Mouse (Mus musculus): Measurements from ENCODE around the gene Agk.

Agk gene

DNA sequence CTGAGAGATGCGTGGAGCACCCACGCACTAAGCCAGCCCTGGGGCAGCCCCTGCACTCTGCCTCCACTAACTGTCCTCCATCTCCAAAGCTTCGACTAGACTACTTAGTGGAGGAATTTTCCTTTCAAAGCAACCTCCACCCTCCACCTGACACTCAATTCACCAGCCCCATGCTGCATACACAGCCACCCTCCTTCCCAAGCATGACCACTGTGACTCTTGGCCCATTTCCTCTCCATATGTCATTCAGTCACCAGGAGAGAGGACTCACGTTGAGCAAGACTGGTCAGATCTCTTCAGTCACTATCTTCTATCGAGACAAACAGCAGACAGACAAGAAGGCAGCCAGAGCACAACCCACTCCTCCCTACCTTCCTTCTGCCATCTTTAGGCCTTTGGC is 88.1 kb downstream of the Agk start:
- in situ Hi-C loops (cut with MboI), result no loop called here

DNA sequence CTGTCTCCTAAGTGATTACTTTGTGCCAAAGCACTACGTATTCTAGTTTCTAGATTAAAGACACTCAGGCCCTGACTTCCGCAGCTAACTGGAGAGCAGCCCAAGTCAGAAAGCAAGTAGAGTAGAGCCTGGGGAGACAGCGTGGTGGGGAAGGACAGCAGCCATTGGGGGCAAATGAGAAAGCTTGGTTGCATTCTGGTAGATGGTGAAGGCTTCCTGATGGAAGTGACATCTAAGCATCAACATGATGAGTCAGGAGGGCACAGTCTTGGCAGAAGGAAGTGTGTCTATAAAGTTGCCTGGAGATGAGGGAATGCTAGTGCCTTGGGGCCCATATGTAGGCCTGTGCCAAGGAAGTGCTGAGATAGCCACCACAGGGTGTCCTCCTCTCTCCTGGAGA is 88.6 kb downstream of the Agk start:
- in situ Hi-C loops (cut with MboI), result no loop called here

DNA sequence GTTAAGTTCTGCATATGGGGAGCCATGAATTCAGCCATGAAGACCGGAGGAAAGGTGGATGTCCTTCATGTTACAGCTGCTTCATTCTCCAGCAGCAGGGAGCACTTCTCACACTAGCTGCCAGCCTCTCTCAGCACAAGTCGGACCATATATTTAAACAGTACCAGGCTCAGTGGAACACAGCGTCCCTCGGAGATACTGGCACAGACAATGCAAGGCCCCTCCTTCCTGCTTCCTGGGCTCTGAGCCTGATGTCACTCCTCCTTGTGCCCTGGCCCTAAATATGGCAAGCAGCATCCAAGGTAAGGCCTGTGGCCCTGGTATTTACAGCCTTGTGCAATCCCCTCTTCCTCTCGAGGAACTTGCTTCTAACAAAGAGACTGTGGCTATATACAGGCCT is 90.8 kb downstream of the Agk start:
- in situ Hi-C loops (cut with MboI), result no loop called here

DNA sequence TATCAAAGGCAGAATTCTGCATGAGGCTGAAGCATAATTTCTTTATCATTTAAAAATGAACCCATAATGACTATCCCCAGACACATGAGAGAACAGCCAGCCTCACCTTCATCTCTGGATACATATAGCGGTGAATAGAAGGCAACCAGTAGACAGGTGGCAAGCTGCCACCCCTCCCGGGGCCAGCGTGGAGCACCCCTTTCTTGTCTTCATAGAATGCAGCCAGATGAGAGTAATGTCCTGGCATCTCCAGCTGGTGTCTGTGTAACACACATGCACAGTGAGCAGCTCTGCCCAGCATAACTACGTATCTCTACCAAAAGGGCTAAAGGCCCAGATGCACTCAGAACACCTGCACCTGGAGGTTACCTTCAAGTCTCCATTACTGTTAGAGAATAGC is 93.4 kb downstream of the Agk start:
- in situ Hi-C loops (cut with MboI), result no loop called here

DNA sequence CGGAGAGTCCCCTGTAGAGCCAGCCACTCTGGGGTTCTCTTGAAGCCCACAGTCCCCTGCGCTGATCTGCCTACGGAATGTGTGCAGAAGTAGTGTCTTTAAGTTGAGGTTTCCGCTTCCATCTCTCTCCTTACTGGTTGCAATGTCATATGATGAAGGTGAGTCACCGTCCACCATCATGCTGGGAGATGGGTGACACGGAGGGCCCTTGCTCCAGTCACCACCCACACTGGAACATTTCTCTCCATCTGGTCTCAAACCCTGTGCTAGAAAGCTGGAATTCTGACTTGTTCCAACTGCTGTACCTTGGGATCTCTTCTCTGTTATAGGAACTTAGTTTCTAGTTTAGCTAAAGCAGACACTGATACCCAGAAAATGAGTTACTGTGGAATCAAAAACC is 96.1 kb downstream of the Agk start:
- in situ Hi-C loops (cut with MboI), result no loop called here

DNA sequence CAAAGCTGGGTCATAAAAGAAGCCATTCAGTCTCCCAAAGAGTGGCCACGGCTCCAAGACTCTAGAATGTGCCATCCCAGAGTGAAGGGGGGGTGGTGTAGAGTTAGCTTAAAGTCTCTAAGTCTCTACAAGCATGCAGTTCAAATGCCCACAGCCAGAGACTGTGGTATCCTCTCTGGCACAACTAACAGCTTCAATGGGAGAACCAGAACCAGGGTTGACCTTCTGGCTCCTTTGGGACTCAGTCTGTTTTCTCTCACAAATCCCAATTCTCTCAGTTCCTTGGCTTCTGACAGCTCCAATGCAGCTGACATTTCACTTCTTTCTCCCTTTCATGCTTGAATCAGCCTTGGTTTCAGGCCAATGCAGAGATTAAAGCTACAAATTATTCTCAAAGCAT is 98.0 kb downstream of the Agk start:
- in situ Hi-C loops (cut with MboI), result no loop called here

DNA sequence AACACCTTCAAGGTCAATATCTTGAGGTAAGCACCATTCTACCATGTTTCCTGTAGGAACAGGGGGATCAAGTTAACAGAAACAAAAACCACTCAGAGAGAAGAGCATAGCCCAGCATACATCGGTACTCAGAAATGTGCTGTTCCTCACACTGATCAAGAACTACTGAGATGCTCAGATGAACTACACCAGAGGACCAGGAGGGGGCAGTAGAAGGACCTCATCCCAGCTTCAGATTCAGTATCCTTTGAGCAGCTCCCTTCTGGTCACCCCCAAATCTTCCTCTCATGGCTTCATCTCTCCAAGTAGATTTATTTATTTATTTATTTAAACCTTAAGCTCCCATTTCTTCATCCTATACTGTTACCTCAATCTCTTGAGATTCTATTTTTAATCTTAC is 98.8 kb downstream of the Agk start:
- in situ Hi-C loops (cut with MboI), result no loop called here

DNA sequence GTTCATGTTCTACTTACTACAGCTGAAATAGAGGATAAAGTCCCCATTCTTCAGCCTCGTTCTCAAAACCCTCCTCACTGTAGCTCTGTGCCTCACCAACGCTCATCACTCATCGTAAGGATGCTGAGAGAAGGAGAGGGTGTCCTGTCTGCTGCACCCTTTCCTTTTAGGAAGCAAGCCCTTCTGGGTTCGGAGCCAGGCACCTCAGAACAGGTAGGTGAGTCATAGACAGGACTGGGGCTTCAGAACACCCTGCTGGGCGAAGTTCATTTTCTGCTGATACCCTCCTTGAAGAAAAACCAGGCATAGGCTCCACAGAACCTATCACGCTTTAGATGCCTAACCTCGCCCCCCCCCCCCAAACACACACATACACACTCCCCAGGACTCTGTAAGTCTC is 102.5 kb downstream of the Agk start:
- in situ Hi-C loops (cut with MboI), result no loop called here

DNA sequence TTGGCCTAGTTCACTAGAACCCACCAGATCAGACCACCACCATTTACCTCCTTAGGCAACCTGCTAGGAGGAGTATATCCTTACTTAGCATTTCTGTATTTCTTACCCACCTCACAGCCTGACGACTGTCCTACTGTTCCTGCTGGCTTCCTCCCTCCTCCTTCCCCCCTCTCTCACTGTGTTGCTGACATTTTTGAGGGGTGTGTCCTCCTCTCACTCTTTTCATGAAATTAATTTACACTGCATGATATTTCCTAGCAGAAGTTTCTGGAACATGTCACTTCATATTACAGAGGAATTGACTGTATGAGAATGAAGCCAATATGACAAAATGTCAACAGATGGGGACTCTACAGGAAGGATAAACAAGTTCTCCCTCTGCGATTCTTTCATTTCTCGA is 103.7 kb downstream of the Agk start:
- in situ Hi-C loops (cut with MboI), result no loop called here

DNA sequence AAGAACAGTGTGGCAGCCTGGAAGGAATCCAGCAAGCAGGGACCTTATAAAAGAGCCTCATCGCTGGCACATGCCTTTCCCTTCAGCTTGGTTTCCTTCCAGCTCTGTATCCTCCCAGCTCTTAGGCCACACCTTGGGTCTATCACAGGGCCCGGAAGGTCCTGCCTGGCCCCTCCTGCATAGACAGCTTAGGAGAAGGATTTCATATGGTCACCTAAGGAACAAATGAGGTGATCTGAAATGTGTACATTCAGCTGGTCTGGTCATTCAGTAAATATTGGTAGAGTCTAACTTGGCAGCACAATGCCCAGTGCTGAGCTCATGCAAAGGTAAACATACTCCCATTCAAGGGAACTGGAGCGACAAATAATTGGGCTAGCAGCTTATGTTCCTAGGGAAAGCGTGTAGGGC is 104.6 kb downstream of the Agk start:
- in situ Hi-C loops (cut with MboI), result no loop called here

DNA sequence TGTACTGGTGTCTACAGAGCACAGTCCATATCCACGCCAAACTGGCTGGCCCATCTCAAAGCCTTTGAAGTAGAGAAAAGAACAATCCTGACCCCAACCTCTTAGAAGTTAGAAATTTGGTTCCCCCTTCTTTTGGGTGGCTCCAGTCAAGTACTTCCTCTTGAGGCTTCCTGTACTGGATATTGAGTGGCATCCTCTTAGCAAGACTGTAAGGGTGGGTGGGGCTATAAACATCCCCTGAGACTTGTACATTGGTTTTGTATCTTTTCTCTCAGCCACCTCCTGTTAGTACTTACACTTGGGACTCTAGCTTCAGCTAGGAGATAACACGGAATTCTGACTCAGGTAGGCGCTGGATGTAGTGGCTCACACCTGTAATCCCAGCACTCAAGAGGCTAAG is 105.3 kb downstream of the Agk start:
- in situ Hi-C loops (cut with MboI), result no loop called here

DNA sequence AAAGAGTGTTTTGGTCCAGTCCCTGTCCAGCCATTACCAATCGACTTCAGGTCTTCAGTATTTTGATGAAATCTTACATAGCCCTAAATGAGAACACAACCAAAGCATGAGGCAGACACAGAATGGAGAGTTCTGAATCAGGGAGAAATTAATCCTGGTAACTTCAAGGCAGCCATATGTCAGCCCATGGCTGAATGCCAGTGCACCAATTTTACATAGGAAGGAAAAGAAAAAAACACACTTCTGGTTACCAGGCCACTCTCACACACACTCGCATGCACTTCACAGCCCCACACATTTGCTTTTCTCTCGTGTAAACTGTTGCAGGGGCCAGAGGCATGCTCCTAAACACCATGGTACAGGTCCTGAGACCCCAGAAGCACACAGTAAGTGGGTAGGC is 105.9 kb downstream of the Agk start:
- in situ Hi-C loops (cut with MboI), result no loop called here

DNA sequence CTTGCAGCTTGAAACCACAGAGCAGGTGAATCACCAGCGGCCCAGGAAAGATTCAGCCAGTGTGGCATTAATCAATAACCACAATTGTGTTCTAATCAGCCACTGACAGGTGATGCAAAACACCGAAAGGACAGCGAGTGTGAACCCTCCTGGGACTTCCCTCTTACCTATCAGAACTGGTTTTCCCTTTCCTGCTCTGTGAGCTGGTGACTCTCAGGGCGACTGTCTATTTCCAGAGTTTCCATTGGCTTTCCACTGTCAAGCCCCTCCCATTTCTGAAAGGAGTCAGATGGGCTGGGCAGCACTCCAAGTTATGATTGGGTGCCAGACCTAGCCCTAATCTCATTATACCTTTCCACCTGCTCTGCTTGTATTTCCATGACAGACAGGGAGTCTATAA is 106.4 kb downstream of the Agk start:
- in situ Hi-C loops (cut with MboI), result no loop called here

DNA sequence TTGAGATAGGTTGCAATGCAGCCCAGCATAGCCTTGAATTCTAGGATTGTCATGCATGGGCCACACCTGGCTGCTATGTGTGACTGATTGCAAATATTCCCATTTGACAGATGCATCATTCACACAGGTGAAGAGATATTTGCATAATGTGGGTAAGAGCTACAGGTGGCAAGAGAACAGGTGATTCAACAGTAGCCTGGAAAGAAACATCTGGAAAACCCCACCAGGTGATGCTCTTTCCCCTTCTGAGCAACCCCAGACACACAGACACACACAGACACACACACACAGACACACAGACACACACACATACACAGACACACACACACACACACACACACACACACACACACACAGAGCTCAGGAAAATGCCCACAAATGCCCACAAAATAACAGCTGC is 106.8 kb downstream of the Agk start:
- in situ Hi-C loops (cut with MboI), result no loop called here

DNA sequence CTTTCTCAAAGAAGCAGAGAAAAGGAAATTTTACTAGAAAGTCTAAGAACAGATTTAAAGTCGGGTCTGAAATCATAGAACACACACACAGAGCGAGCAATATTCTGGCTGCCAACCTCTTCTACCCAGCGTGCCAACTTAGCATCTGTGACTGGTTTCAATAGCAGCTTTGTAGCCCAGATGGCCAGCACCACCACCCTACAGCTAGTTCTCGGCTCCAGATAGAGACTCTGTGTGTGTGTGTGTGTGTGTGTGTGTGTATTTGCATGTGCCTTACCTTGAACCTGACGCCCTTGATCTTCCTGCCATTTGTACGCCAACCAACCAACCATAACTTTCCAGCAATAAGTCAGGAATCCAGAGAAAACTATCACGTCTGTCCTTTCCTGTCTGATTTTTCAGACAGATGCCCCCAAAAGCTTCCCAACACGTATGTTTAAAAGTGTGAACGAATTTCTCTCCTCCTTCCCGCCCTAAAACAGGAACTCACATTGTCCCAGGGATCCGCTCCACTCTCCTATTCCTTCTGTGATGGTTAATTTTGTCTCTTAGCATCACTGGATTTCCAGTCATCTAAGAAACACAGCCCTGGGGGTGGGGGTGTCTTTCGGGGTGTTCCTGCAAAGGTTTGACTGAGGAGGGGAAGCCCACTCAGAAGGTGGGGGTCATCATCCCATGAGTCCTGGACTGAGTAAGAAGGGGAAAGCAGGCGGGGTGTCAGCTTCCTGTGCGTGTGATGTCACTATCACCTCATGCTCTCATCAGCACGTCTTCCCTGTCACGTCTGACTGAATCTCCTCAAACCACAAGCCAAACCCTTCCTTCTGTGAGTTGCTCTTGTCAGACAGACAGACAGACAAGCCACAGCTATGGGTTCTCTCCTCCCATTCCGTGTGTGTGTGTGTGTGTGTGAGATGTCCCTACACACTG is 107.6 kb downstream of the Agk start:
- in situ Hi-C loops (cut with MboI), result no loop called here

DNA sequence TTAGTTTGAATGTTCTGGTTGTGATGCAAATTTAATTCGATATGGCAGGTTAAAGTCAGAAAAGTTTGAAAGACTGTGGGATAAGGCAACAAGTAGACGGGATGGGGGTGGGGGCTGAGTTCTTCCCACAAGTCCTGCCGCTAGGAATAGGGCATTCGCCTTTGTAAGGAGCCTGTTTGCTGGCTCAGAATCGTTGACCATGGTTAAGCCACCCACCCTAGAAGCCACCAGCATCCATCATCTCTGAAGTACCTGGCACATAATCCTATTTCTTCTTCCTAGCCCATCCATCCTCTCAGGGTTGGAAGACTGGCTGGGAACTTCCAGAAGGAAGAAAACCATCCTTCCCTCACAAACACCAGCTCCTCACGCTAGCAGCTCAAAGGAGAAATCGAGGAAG is 109.7 kb downstream of the Agk start:
- in situ Hi-C loops (cut with MboI), result no loop called here

DNA sequence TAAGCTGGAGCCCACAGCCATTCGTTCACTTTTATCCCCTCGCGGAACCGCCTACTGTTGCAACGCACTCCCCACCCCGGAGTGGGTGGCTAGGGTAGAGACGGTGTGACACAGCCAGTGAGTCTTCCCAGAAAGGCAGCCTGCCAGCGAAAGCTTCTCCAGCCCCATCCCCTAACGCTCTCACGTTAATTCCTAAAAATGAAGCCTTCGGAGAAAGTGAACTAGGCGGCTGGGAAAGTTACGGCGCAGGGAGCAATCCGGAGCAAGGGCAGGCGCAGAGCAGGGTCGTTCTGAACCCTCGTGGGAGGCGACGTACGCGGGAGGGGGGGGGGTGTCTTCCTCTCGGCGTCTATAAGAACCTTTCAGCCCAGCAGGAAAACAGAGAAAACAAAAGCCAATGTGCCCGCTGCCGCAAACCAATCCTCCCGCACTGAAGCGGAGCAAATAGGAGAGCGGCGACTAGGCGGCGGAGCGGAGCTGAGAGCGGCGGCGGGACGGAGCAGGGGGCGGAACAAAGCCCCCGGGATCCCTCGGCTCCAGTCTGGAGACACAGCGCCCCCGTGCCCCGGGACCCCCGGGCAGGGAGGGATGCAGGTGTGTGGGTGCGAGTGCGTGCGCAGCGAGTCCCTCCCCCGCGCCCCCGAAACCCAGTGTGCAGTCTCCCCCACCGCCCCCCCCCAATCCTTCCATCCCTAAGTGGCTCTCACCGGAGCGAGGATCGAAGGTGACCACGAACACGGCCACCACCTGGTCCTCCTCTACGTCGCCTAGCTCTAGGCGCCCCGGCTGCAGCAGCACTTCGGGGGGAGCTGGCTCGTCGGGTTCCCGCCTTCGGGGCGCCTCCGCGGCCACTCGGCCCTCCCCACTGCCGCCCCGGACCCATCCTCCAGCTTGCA is 110.4 kb downstream of the Agk start:
- in situ Hi-C loops (cut with MboI), result no loop called here

DNA sequence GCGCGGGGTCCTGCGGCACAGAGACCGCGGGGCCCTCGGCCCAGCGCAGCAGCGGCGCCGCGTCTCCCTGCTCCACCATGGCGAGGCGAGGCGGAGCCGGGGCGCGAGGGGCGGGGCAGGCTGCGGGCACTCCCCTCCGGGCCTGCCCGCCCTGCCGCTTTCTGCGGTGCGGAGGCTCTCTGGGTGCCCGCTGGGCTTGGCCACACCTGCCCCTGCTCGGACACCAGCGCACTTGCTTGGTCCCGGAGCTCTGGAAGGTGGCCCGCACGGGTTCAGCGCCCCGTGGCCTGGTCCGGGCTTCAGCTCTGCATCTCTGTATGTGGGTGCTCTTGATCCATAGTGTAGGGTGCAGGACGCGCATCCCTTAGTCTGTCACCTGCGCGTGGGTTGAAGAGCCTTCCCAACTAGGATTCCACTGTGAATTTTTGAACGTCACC is 111.1 kb downstream of the Agk start, which contains the start of gene E330009J07Rik:
Gene E330009J07Rik (minus strand): TSS at position 89 of the 437 bp plus-strand sequence.
- in situ Hi-C loops (cut with MboI), result no loop called here

DNA sequence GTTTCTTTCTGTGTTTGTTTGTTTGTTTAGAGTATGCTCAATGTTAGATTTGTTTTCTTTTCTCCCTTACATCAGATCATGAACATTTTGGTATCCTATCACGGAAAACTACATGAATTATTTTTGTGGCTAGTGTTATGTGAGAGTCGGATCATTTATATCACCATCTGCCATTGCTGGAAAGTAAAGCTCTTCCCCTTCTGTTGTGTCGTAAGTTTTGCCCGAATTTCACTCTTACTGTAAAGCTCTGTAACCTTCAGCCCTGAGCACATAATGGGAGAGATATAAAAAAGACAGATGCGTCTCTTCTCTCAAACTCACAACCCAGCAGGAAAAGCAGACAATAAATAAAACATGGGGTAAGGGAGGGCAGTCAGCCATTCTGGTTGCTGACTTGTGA is 114.0 kb downstream of the Agk start, which contains the start of gene Wee2:
Gene Wee2 (plus strand): TSS at position 153 of the 400 bp plus-strand sequence.
- in situ Hi-C loops (cut with MboI), result no loop called here

DNA sequence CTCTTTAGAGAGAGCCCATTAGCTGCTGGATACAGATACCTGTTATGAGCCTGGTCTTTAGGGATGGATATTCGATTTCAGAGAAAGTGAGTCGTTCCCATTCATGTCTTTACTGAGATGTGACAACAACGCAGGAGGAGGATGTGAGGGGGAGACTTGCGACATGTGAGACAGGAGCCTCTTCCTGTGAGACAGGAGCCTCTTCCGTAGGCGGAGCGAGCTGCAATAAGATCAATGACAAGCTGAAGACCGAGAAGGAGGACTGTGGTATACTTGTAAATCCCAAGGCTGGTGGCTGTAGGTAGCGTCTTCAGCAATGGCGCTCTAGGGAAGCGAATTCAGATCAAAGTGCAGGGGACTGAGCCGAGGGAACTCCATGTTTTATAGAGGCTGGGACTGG is 114.8 kb downstream of the Agk start:
- in situ Hi-C loops (cut with MboI), result no loop called here

DNA sequence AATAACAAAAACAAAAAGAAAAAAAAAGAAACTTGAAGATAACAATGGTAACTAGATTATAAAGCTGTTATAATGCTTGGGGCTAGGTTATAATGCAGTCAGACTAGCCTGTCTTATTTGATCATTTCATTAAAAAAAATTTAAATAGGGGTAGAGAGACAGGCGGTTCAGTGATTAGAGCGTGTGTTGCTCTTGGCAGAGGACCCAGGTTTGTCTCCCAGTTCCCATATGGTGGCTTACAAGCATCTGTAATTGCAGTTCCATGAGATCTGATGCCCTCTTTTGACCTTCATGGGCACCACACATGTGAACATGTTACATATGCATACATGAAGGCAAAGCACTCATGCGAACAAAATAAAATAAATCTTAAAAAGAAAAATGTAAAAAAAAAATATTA is 116.3 kb downstream of the Agk start:
- in situ Hi-C loops (cut with MboI), result no loop called here

DNA sequence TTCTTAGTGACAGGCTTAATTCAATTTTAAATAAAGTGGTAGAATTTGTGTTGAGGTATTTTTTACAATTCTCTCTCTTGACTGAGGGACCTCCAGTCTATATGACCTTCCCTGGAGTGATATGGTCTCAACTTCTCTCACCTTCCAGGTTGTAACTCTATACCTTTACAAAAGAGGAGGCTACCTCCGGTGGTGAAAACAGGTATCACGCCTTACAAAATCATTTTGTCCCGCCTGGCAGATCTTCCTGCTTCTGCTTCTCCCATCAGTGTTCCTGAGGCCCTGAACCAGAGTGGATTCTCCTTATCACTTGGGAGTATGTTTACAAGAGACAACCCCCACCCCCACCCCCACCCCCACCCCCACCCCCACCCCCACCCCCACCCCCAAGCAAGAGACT is 116.8 kb downstream of the Agk start:
- in situ Hi-C loops (cut with MboI), result no loop called here

Measured in mature B cell (primary cell).